Mouse (Mus musculus): ENCODE results near the gene Neurod6.

GRCm38 (mm10) chr6:55667801-55668200, 13.3 kb downstream of the Neurod6 start:
- no peak for TF ChIP-seq POLR2A (IDR thresholded peaks at IDR 0.05; ENCODE audit: low read depth, low read length)
- no peak for TF ChIP-seq CTCF (IDR thresholded peaks at IDR 0.05; ENCODE audit: extremely low read depth, insufficient read depth, insufficient read length, insufficient replicate concordance)
